Mouse (Mus musculus): ENCODE measurements around the gene Efna2.
"Not testable (repeated sequence)": the region's sequence is repeated elsewhere in the genome, so short reads cannot be mapped to it uniquely, and the experiment has no call there.

Gene Efna2

GRCm38 (mm10) chr10:80189999-80190398 is 10.7 kb downstream of the Efna2 start:
- no peak for DNase-seq (ENCODE audit: extremely low read depth, low read depth)

GRCm38 (mm10) chr10:80190491-80191051 is 11.3 kb downstream of the Efna2 start:
- DNase-seq (ENCODE audit: extremely low read depth, low read depth), result no peak

- no peak for DNase-seq (ENCODE audit: extremely low read depth, low read depth)
Observed at GRCm38 (mm10) chr10:80193976-80194375, 14.7 kb downstream of the Efna2 start.

GRCm38 (mm10) chr10:80194441-80194840 is 15.2 kb downstream of the Efna2 start:
- no peak for DNase-seq (ENCODE audit: extremely low read depth, low read depth)

- DNase-seq (ENCODE audit: extremely low read depth, low read depth), result no peak
Observed at GRCm38 (mm10) chr10:80196167-80196566, 16.9 kb downstream of the Efna2 start.

GRCm38 (mm10) chr10:80196778-80197581 is 17.7 kb downstream of the Efna2 start:
- no peak for DNase-seq (ENCODE audit: extremely low read depth, low read depth)

- DNase-seq (ENCODE audit: extremely low read depth, low read depth), result peak; percentile 53
Observed at GRCm38 (mm10) chr10:80199440-80200008, 20.2 kb downstream of the Efna2 start.

- DNase-seq (ENCODE audit: extremely low read depth, low read depth), result no peak
Observed at GRCm38 (mm10) chr10:80200485-80200884, 21.2 kb downstream of the Efna2 start.

- no peak for DNase-seq (ENCODE audit: extremely low read depth, low read depth)
Observed at GRCm38 (mm10) chr10:80204055-80204454, 24.8 kb downstream of the Efna2 start.

- no peak for DNase-seq (ENCODE audit: extremely low read depth, low read depth)
Observed at GRCm38 (mm10) chr10:80207201-80207600, 27.9 kb downstream of the Efna2 start.

GRCm38 (mm10) chr10:80207676-80208075 is 28.4 kb downstream of the Efna2 start:
- DNase-seq (ENCODE audit: extremely low read depth, low read depth), result no peak

GRCm38 (mm10) chr10:80208248-80208647 is 29.0 kb downstream of the Efna2 start:
- no peak for DNase-seq (ENCODE audit: extremely low read depth, low read depth)

- DNase-seq (ENCODE audit: extremely low read depth, low read depth), result no peak
Observed at GRCm38 (mm10) chr10:80208841-80209371, 29.6 kb downstream of the Efna2 start.

- DNase-seq (ENCODE audit: extremely low read depth, low read depth), result not testable (repeated sequence)
Observed at GRCm38 (mm10) chr10:80211547-80212103, 32.3 kb downstream of the Efna2 start.

GRCm38 (mm10) chr10:80215048-80215772 is 35.9 kb downstream of the Efna2 start:
- DNase-seq (ENCODE audit: extremely low read depth, low read depth), result no peak

GRCm38 (mm10) chr10:80220676-80221075 is 41.4 kb downstream of the Efna2 start:
- no peak for DNase-seq (ENCODE audit: extremely low read depth, low read depth)

GRCm38 (mm10) chr10:80223137-80223536 is 43.9 kb downstream of the Efna2 start:
- DNase-seq (ENCODE audit: extremely low read depth, low read depth), result peak; percentile 64

GRCm38 (mm10) chr10:80226071-80226415 is 46.8 kb downstream of the Efna2 start:
- no peak for DNase-seq (ENCODE audit: extremely low read depth, low read depth)

GRCm38 (mm10) chr10:80226416-80227165 is 47.3 kb downstream of the Efna2 start, which contains the start of gene Mum1:
Gene Mum1, plus strand, starts transcription at chr10:80226434.
- peak; percentile 80 for DNase-seq (ENCODE audit: extremely low read depth, low read depth)

GRCm38 (mm10) chr10:80227166-80227539 is 47.9 kb downstream of the Efna2 start:
- DNase-seq (ENCODE audit: extremely low read depth, low read depth), result no peak

All from MEL-GATA-1-ER (cell line).